Mouse (Mus musculus) intestine, postnatal 0 days (tissue): ENCODE measurements around the gene Med7. TPM values are rescaled to one million over a fixed set of nuclear protein-coding genes. Genes with fewer than 3 reads are reported as not detected.
A peak's percentile ranks its signal among the peaks of the same experiment; 100 is the strongest.

Experiments
- ATAC-seq: fragments of 200-750 bp; cut with Nextera tagmentation; 2 replicates; pipeline ENCODE4 v1.8.0; 2017; ENCODE audit warnings: mild to moderate bottlenecking, moderate TSS enrichment, moderate library complexity
- H3K27ac ChIP-seq: fragments of 300-500 bp; sonication (generic); 2 replicates; pipeline ENCODE4 v1.5.1; 2014; ENCODE audit warnings: mild to moderate bottlenecking, low read depth, low read length, moderate library complexity
- H3K27me3 ChIP-seq: fragments of 300-500 bp; sonication (generic); replicated peaks from 2 replicates; pipeline ENCODE4 v1.6.1; 2014; ENCODE audit warnings: low read length, mixed read lengths; ENCODE audit not compliant: control insufficient read depth, insufficient read depth
- H3K36me3 ChIP-seq: fragments of 300-500 bp; sonication (generic); 2 replicates; pipeline ENCODE4 v1.6.1; 2014; ENCODE audit warnings: mild to moderate bottlenecking, moderate library complexity; ENCODE audit not compliant: control insufficient read depth, insufficient read depth
- H3K4me1 ChIP-seq: fragments of 300-500 bp; sonication (generic); replicated peaks from 2 replicates; pipeline ENCODE4 v1.6.1; 2014; ENCODE audit warnings: antibody characterized with exemption, low read length, mixed read lengths; ENCODE audit not compliant: control insufficient read depth, insufficient read depth
- H3K4me2 ChIP-seq: fragments of 300-500 bp; sonication (generic); replicated peaks from 2 replicates; pipeline ENCODE4 v1.6.1; 2014; ENCODE audit warnings: low read depth, mild to moderate bottlenecking, moderate library complexity
- H3K4me3 ChIP-seq: fragments of 300-500 bp; sonication (generic); 2 replicates; pipeline ENCODE4 v1.5.1; 2014; ENCODE audit warnings: low read depth, low read length
- H3K9ac ChIP-seq: fragments of 300-500 bp; sonication (generic); 2 replicates; pipeline ENCODE4 v1.6.1; 2014; ENCODE audit warnings: mild to moderate bottlenecking, low read depth, low read length
- H3K9me3 ChIP-seq: fragments of 300-500 bp; sonication (generic); 2 replicates; pipeline ENCODE4 v1.6.1; 2016; ENCODE audit warnings: mixed run types; ENCODE audit not compliant: control insufficient read depth
- CTCF ChIP-seq: sonication (generic); IDR thresholded peaks from 2 replicates; pipeline ENCODE4 v1.5.1; 2016; ENCODE audit warnings: low read depth, mild to moderate bottlenecking, control low read depth, antibody characterized with exemption, moderate library complexity
- WGBS: fragments of 180-500 bp; shearing (Covaris S2); extraction: QIAGEN DNeasy Blood & Tissue Kit; methylation state at CpG from one replicate; pipeline ENCODE4 v1.1.7; 2014; 5-methylcytosine and 5-hydroxymethylcytosine counted together
- polyA plus RNA-seq: library from polyadenylated mRNA; unstranded; fragments of >200 nt; fragmentation: Nextera tagmentation; extraction: Ambion mirVana; gene quantifications from 2 replicates; pipeline ENCODE4 v1.2.1, GENCODE M21; 2015

Gene Med7
- polyA plus RNA-seq, 1 experiment from 2014 or later = 40.6 TPM

DNA sequence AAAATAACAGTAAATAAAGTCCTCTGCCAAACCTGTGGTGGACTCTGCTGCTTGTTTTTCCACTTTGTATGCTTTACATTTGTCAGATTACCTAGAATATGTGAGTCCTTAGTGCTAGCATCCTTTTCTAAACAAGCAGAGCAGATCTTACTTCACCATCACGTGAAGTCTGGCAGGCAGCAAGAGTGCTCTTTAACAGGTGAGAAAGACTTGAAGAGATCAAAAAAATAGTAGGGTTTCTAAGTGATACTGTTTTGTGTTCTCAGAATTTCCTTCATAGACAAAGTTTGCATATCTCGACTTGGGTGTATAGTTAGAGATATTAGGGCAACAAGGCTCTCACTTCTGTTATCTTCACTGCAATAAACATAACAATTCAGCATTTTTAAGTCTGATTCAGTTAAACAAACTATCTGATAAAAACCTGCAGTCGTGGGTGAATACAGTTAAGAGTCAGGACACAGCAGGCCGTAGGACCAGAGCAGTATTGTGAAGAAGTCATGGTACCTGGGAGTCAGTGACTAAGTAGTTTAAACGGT, 2.3 kb downstream of the Med7 start:
- no peaks in the 10 kb centered on the region for H3K9me3 ChIP-seq
- ATAC-seq = no peak
- H3K4me3 ChIP-seq = no peak overlapping the region
- H3K36me3 ChIP-seq = peaks cover 15% of the 10 kb centered on the region; the same call in 1 of the 2 replicates
- no peak overlapping the region for H3K4me2 ChIP-seq
- TF ChIP-seq CTCF = no peak
- no peak overlapping the region for H3K9ac ChIP-seq
- H3K4me1 ChIP-seq = peaks cover 3% of the 10 kb centered on the region; the same call in 1 of the 2 replicates
- no peaks in the 10 kb centered on the region for H3K27me3 ChIP-seq
- H3K27ac ChIP-seq = no peak overlapping the region
- 53% methylated on average over 5 of the region's 5 CpGs for WGBS

DNA sequence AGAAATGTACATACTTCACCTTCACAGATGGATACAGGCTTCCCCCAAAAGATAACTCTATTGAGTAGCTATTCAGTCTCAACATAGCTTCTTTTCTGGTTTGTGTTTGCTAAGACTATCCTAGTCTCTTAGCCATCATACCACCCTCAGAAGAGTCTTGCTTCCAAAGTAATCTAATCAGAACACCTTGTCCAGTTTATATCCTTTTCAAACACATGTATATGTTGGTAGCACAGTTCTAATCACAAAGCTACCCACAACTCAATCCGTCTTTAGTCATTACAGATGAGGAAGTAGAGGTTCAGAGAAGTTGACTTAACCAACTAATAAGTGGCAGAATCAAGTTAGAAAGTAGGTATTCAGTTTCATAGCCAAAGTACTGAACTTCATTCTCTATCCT, 5.0 kb downstream of the Med7 start:
- Histone ChIP-seq H3K4me1 (peaks cover 3% of the 10 kb centered on the region; the same call in 1 of the 2 replicates), H3K4me3 (no peak overlapping the region), H3K27ac (no peak overlapping the region), H3K9ac (no peak overlapping the region), H3K4me2 (no peak overlapping the region), H3K27me3 (no peaks in the 10 kb centered on the region), H3K36me3 (peaks cover 15% of the 10 kb centered on the region; the same call in 1 of the 2 replicates), H3K9me3 (no peaks in the 10 kb centered on the region)
- no peak for ATAC-seq
- TF ChIP-seq CTCF = no peak
- WGBS = 81% methylated on average over 1 of the region's 1 CpGs

DNA sequence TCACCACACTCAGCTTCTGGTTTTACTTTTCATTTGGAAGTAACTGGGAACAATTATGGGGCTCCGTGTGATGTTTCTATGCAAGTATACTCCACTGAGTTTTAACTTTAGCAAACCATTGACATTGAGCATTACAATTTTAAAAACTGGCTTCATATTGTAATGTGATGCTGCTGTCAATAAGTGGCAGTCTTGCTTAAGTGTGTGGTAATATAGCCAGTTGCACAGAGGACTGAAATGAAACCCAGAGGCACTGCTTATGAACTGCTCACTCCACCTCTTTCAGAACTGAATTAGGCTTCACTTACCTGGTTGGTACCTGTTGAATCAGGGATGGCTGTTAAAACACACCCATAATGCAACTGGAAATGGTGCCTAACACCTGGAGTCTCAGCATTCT, 6.4 kb downstream of the Med7 start:
- 96% methylated on average over 1 of the region's 1 CpGs for WGBS
- no peak overlapping the region for H3K4me2 ChIP-seq

GRCm38 (mm10) chr11:46443979-46444378, 7.3 kb downstream of the Med7 start:
- no peak overlapping the region for H3K9ac ChIP-seq
- no peak for ATAC-seq
- no peak overlapping the region for H3K4me2 ChIP-seq
- no peaks in the 10 kb centered on the region for H3K4me1 ChIP-seq
- H3K4me3 ChIP-seq = no peak overlapping the region
- no peak overlapping the region for H3K27ac ChIP-seq
- H3K36me3 ChIP-seq = peaks cover 15% of the 10 kb centered on the region; the same call in 1 of the 2 replicates
- TF ChIP-seq CTCF = no peak
- H3K27me3 ChIP-seq = no peaks in the 10 kb centered on the region
- 81% methylated on average over 5 of the region's 5 CpGs for WGBS
- H3K9me3 ChIP-seq = no peaks in the 10 kb centered on the region

More for the DNA sequence above, 6.4 kb downstream of the Med7 start:
- H3K27ac ChIP-seq = no peak overlapping the region
- H3K9me3 ChIP-seq = no peaks in the 10 kb centered on the region
- H3K27me3 ChIP-seq = no peaks in the 10 kb centered on the region
- H3K9ac ChIP-seq = no peak overlapping the region
- peak; percentile 46 for TF ChIP-seq CTCF
- H3K4me1 ChIP-seq = no peaks in the 10 kb centered on the region
- peaks cover 15% of the 10 kb centered on the region; the same call in 1 of the 2 replicates for H3K36me3 ChIP-seq
- no peak overlapping the region for H3K4me3 ChIP-seq
- no peak for ATAC-seq

DNA sequence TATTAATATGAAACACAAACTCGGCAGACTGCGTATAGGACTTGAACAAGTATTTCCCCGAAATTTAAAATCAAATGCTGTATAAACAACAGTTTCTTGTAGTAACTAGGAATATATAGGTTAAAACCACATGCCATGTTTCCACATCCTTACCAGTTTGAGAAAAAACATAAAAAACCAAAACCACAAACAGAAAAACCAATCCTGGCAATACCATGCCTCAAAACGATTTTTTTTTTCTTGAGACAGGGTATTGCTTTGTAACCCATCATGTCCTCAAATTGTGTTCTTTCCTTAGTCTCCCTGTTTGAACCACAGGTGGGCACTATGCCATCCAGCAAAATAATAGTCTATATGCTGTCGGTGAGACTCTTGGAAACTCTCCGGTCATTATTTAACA, 9.4 kb downstream of the Med7 start:
- Histone ChIP-seq H3K9ac (no peak overlapping the region), H3K4me2 (no peak overlapping the region)
- 89% methylated on average over 6 of the region's 6 CpGs for WGBS

DNA sequence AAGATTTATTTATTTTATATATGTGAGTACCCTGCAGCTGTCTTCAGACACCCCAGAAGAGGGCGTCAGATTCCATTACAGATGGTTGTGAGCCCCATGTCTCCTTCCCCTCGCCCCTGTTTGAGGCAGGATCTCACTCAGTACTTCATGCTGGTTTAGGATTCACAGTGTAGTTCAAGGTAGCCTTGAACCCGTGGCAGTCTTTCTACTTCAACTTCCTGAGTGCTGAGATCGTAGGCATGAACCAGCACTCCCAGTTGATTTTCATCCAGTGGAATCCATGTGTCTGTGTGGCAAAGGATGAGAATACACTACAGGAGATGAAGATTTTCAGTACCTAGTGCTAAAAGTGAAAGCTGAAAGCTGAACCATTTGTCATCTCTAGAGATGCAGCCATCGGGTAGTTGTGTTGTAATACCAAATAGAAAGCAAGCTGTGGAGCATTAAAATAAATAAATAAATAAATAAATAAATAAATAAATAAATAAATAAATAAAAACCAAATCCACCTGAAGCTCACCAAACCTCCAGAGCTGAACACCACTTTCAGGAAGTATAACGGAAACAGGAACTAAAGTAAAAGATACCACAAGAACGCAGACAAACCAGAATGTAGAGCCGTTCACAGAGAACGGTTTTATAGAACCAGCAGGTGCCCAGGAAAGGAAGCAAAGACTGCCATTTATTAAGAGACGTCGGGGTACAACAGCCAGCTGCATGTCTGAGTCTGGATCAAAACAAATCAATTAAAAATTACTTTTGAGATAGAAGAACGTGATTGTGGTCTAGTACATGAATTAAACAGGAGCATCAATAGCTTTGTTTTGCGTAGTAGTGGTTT, 11.1 kb downstream of the Med7 start:
- Histone ChIP-seq H3K9ac (no peak overlapping the region), H3K4me2 (no peak overlapping the region), H3K27me3 (no peaks in the 10 kb centered on the region), H3K9me3 (no peaks in the 10 kb centered on the region), H3K4me1 (no peaks in the 10 kb centered on the region), H3K4me3 (no peak overlapping the region), H3K36me3 (0 out of 2 replicates have a peak, but pooled peaks cover 3% of the 10 kb centered on the region), H3K27ac (no peak overlapping the region)
- ATAC-seq = no peak
- 75% methylated on average over 13 of the region's 13 CpGs for WGBS
- no peak for TF ChIP-seq CTCF

More for the DNA sequence above, 9.4 kb downstream of the Med7 start:
- no peaks in the 10 kb centered on the region for H3K9me3 ChIP-seq
- 0 out of 2 replicates have a peak, but pooled peaks cover 11% of the 10 kb centered on the region for H3K36me3 ChIP-seq
- TF ChIP-seq CTCF = no peak
- no peak overlapping the region for H3K27ac ChIP-seq
- no peaks in the 10 kb centered on the region for H3K27me3 ChIP-seq
- ATAC-seq = no peak
- no peaks in the 10 kb centered on the region for H3K4me1 ChIP-seq
- H3K4me3 ChIP-seq = no peak overlapping the region
